Mouse (Mus musculus): ENCODE results near the gene Kcns1. TPM values are rescaled to one million over a fixed set of nuclear protein-coding genes. Genes with fewer than 3 reads are reported as not detected.

Gene Kcns1
- polyA plus RNA-seq, 1 experiment from 2014 or later, result 0.45 TPM

DNA sequence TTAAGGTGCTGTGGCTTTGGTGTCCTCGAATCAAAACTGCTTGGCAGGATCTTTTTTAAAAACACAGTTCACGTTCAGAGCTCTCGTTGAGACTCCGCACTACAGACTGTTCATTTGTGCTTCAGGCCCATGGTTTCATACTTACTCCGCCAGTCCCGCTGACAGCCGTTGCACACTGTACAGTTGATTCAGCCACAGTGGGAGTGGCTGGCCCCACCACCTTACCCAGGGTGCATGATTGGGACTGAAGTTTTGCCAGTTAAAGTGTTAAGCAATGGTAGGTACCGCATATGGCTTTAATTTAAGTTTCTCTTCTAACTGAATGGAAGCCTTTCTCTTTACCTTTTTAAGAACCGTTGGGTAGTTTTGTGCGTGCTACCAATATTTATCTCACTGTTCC is 55.4 kb downstream of the Kcns1 start:
- H3K9ac ChIP-seq (ENCODE audit: low read depth, low read length), result no peak overlapping the region
- 86% methylated on average over 10 of the region's 10 CpGs for WGBS
- no peaks in the 10 kb centered on the region for H3K27me3 ChIP-seq (replicated peaks; ENCODE audit: control insufficient read depth, insufficient read depth, low read length)
- H3K4me1 ChIP-seq (ENCODE audit: control insufficient read depth, insufficient read depth, low read length), result no peaks in the 10 kb centered on the region
- no peaks in the 10 kb centered on the region for H3K36me3 ChIP-seq (ENCODE audit: control insufficient read depth, insufficient read depth, low read length)
- H3K4me3 ChIP-seq (ENCODE audit: low read length), result no peak overlapping the region
- no peak overlapping the region for H3K27ac ChIP-seq (ENCODE audit: low read length)
- no peaks in the 10 kb centered on the region for H3K9me3 ChIP-seq (ENCODE audit: control insufficient read depth, low read length)
- ATAC-seq, result no peak
- no peak overlapping the region for H3K4me2 ChIP-seq (ENCODE audit: low read depth, low read length)

GRCm38 (mm10) chr2:164114051-164114450 is 56.9 kb downstream of the Kcns1 start:
- no peak for ATAC-seq
- no peak overlapping the region for H3K9ac ChIP-seq (ENCODE audit: low read depth, low read length)
- H3K4me1 ChIP-seq (ENCODE audit: control insufficient read depth, insufficient read depth, low read length), result no peaks in the 10 kb centered on the region
- no peak overlapping the region for H3K27ac ChIP-seq (ENCODE audit: low read length)
- no peaks in the 10 kb centered on the region for H3K36me3 ChIP-seq (ENCODE audit: control insufficient read depth, insufficient read depth, low read length)
- H3K4me3 ChIP-seq (ENCODE audit: low read length), result no peak overlapping the region
- 93% methylated on average over 6 of the region's 6 CpGs for WGBS
- H3K4me2 ChIP-seq (ENCODE audit: low read depth, low read length), result no peak overlapping the region
- no peaks in the 10 kb centered on the region for H3K9me3 ChIP-seq (ENCODE audit: control insufficient read depth, low read length)
- no peaks in the 10 kb centered on the region for H3K27me3 ChIP-seq (replicated peaks; ENCODE audit: control insufficient read depth, insufficient read depth, low read length)

Other genes with a start within 250 kb of the Kcns1 start
- 233 and 238 TPM in 2 replicates for gene Ywhab, start 176.2 kb downstream of the Kcns1 start, polyA plus RNA-seq (2015; fragmentation: Nextera tagmentation; extraction: Ambion mirVana)
- gene Pabpc1l, start 145.7 kb downstream of the Kcns1 start, polyA plus RNA-seq (2015; fragmentation: Nextera tagmentation; extraction: Ambion mirVana), result 0.89 and 1.5 TPM in 2 replicates
- 18.1 and 18.4 TPM in 2 replicates for gene Stk4, start 100.8 kb downstream of the Kcns1 start, polyA plus RNA-seq (2015; fragmentation: Nextera tagmentation; extraction: Ambion mirVana)
- 55.6 and 57.5 TPM in 2 replicates for gene Tomm34, start 99.9 kb downstream of the Kcns1 start, polyA plus RNA-seq (2015; fragmentation: Nextera tagmentation; extraction: Ambion mirVana)
- not detected in 2 replicates for gene Wfdc5, start 11.6 kb upstream of the Kcns1 start, polyA plus RNA-seq (2015; fragmentation: Nextera tagmentation; extraction: Ambion mirVana)
- not detected in 2 replicates for gene Wfdc12, start 19.5 kb upstream of the Kcns1 start, polyA plus RNA-seq (2015; fragmentation: Nextera tagmentation; extraction: Ambion mirVana)
- not detected in 2 replicates for gene Wfdc15a, start 29.0 kb upstream of the Kcns1 start, polyA plus RNA-seq (2015; fragmentation: Nextera tagmentation; extraction: Ambion mirVana)
- 19.6 and 23.4 TPM in 2 replicates for gene Wfdc15b, start 50.5 kb upstream of the Kcns1 start, polyA plus RNA-seq (2015; fragmentation: Nextera tagmentation; extraction: Ambion mirVana)
- not detected in 2 replicates for gene Svs2, start 67.4 kb upstream of the Kcns1 start, polyA plus RNA-seq (2015; fragmentation: Nextera tagmentation; extraction: Ambion mirVana)
- gene Svs3b, start 85.5 kb upstream of the Kcns1 start, polyA plus RNA-seq (2015; fragmentation: Nextera tagmentation; extraction: Ambion mirVana), result not detected in 2 replicates
- not detected in 2 replicates for gene Svs4, start 107.3 kb upstream of the Kcns1 start, polyA plus RNA-seq (2015; fragmentation: Nextera tagmentation; extraction: Ambion mirVana)
- not detected in 2 replicates for gene Svs3a, start 118.2 kb upstream of the Kcns1 start, polyA plus RNA-seq (2015; fragmentation: Nextera tagmentation; extraction: Ambion mirVana)
- gene Svs6, start 145.6 kb upstream of the Kcns1 start, polyA plus RNA-seq (2015; fragmentation: Nextera tagmentation; extraction: Ambion mirVana), result not detected in 2 replicates
- gene Svs5, start 161.6 kb upstream of the Kcns1 start, polyA plus RNA-seq (2015; fragmentation: Nextera tagmentation; extraction: Ambion mirVana), result not detected in 2 replicates
- 2.3 and 2.7 TPM in 2 replicates for gene Slpi, start 218.0 kb upstream of the Kcns1 start, polyA plus RNA-seq (2015; fragmentation: Nextera tagmentation; extraction: Ambion mirVana)
- 25.1 and 25.4 TPM in 2 replicates for gene Rbpjl, start 232.0 kb upstream of the Kcns1 start, polyA plus RNA-seq (2015; fragmentation: Nextera tagmentation; extraction: Ambion mirVana)
- gene Matn4, start 234.0 kb upstream of the Kcns1 start, polyA plus RNA-seq (2015; fragmentation: Nextera tagmentation; extraction: Ambion mirVana), result 8.3 and 9.0 TPM in 2 replicates